Mouse (Mus musculus) left cerebral cortex, postnatal 10 days (tissue): ENCODE data around the gene Mfng. TPM values are rescaled to one million over a fixed set of nuclear protein-coding genes. Genes with fewer than 3 reads are reported as not detected.

Experiments
- DNase-seq, 2 experiments: peaks; one replicate each; pipeline ENCODE4 v3.0.0; 2021 to 2022; ENCODE audit warnings: low spot score in 2 of 2, mixed read lengths in 1 of 2; ENCODE audit errors: extremely low spot score in 1 of 2
- intact Hi-C: fragments of 180-260 bp; cut with DNase I; formaldehyde crosslinking; loops from one replicate; pipeline ENCODE4 v1.15.1; 2025
- total RNA-seq, 2 experiments: library from RNA; stranded (reverse); gene quantifications; 2 replicates each; pipeline ENCODE4 v1.2.3; 2021

Gene Mfng
- 1 to 10 TPM; 6.7 to 7.6 TPM for total RNA-seq

DNA sequence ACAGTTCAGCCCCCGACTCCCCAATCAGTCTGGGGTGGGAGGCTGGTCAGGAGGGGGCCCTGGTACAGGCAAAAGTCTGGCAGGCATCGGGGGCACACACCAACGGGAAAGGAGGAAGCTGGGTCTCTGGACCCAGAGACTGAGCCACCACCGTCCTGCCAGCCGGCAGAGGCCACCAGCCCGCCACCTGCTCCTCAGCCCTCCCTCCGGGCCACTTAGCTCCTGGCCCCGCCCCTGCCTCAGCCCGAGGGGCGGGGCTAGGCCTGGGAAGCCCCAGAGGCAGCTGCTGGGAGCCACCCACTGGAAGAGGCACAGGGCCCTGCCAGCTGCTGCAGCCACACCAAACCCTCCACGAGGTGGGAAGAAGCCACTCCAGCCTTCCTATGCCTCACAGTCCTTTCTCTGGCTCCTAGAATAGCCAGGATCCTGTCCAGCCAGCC lies at the start of gene Mfng:
Gene Mfng (minus strand): TSS at position 186 of the 440 bp plus-strand sequence.
- DNase-seq: peak in 1 of 2 experiments; percentile 87
- intact Hi-C loops: no loop called here

DNA sequence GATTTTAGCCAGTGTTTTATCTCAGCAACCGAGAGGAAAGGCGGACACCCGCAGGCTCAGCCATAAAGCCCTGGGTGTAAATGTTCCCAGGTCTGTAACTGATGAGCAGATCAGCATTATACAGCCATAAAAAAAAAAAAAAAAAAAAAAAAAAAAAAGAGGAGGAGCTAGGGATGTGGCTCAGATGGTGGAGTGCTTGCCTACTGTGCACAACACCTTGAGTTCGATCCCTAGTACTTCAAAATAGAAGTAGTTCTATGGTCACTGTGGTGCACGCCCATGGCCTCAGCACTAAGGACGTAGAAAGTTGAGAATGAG lies 42.8 kb upstream of the Mfng start:
- DNase-seq: no peak
- intact Hi-C loops: no loop called here

DNA sequence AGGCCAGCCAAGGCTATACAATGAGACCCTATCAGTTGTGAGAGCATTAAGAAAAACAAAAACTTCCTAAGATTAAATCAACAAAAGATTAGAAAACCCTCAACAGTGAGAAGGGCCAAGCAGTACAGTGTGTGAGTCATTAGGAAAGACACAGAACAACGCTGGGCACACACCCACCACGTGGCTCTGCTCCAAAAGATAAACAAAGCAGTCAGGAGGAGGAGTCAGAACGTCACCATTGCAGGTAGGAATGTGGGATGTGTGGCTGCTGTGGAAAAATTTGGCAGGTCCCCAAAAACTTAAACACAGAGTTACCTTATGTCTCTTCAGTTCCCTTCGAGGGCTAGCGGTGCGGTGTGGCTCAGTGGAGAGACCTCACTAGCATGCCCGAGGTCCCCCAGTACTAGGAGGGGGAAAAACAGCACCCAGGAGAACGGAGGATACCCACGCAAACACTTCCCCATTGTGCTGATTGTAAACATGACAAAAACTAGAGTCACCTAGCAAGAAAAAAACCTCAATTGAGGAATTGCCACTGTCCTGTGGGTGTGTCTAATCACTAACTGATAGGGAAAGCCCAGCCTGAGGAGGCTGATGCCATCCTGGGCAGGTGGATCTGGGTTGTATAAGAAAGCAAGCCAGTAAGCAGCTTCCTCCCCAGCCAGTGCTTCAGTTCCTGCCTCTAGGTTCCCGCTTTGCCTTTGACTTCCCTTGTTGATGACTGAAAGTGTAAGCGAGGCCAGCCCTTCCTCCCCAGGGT lies 42.2 kb upstream of the Mfng start:
- intact Hi-C loops: no loop called here
- DNase-seq: no peak

DNA sequence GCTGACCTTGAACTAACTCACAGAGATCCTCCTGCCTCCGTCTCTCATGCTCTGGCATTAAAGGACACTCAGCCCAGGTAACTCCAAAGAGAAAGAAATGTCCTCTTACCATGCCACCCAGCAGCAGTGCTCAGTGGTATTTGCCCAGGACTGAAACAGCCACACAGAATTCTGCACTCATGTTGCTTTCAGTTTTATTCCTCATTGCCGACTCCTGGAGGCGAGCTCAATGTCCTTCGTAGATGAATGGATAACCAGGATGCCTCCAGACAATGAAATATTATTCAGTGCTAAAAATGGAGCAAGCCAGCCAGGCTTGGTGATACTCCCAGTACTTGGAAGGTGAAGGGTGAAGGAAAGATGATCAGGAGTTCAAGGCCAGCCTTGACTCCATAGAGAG lies 40.3 kb upstream of the Mfng start:
- intact Hi-C loops: no loop called here
- DNase-seq: no peak

DNA sequence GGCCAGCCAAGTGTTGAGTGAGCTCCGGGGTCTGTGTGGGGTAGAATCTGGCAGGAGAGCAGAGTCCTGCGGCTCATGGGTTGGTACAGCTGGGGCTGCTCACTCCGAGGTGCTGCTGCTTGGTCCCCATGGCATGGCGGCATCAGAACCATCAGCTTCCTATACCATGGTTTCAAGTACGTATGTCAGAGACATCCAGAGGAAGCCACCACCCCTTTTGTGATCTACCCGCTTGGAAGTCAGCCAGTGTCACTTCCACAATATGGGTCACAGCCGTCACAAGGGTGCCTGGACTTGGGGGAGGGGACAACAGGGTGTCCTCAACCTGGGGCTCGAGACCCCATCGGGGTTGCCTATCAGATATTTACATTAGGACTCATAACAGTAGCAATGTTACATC lies 36.9 kb upstream of the Mfng start:
- intact Hi-C loops: no loop called here

DNA sequence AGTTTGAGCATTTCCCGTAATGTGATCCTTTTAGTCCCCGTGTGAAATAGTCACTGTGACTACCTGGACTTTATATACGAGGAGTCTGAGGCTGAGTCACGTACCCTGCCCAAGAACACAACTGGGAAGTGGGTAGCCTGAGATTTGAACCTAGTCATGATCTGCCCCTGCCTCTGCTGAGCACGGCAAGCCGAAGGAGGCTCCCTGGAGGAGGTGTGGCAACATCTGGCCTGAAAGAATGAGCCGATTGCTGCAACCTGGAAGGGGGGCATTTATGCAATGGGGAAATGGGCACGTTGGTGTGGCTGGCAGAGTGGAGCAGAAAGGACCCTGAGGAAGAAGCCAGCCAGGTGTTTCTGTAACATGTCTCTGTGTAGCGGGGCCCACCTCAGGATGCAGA lies 36.5 kb upstream of the Mfng start:
- no peak for DNase-seq
- intact Hi-C loops: no loop called here

More for the DNA sequence above, 36.9 kb upstream of the Mfng start:
- peak in 1 of 2 experiments; percentile 54 for DNase-seq

DNA sequence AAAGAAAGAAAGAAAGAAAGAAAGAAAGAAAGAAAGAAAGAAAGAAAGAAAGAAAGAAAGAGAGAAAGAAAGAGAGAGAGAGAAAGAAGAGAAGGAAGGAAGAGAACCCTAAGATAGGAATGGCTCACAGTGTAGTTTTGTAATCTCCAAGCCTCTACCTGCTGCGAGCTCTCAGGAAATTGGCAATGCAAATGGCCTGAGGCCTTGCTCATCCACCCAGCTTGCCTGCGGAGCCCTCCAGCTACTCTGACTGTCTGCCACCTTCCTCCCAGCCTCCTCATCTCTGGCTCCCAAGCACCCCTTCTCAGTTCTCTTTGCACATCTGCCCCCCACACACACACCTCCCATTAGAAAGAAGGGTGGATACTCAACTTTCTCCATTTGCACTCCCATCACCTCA lies 35.7 kb upstream of the Mfng start:
- intact Hi-C loops: no loop called here
- peak in 1 of 2 experiments; percentile 8 for DNase-seq

DNA sequence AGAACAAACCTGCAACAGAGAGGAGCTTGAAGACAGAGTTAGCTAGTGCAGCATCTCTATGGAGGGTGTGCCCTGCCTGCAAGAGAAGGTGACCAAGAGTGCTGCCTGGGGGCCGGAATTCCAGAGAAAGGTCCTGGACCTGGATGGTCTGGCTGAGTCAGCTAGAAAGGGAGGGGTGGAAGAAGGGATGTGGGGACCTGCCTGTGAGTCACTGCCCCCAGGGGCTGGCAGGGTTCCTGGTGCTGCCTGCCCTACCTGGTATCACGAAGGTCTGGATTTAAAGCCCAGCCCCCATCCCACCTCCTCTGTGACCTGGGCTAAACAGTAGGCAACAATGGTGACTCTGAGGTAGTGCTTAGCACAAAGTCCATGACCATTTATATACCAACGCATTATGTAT lies 33.9 kb upstream of the Mfng start:
- intact Hi-C loops: no loop called here
- DNase-seq: peak in 1 of 2 experiments; percentile 35

DNA sequence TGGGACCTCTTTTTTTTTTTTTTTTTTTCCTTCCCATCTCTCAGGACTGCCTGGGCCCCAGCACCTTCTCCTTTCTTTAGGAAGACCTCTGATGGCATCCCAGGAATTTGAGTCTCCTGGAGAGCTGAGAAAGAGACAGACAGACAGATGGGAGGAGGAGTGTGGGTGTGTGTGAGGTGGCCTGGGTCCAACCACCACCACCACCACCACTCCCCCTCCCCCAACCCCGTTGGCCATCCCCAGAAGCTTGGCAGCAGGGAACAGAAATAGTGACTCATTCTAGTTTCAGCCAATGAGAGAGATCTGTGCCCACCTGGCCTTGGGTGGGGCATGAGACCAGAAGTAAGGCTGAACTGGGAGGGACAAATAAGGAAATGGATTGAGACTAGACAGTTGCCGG lies 33.3 kb upstream of the Mfng start:
- peak in 1 of 2 experiments; percentile 41 for DNase-seq
- intact Hi-C loops: no loop called here

DNA sequence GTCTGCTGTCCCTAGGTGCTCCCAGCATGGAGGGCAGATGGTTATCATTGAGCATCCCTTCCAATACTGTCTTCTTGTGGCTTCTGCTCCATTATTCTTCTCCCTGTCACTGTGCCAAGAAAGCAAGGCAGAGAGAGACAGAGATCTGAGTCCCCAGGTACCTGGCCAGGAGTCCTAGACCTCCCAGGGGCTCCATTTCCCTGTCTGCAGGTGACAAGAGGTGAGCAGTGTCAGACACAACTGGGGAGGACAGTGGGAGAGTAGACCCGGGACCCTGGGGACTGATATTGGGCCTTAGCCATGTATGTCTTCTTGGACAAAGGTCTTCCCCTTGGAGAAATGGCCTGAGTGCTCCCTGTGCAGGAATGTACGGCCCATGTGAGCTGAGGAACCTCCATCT lies 32.1 kb upstream of the Mfng start:
- intact Hi-C loops: no loop called here
- DNase-seq: peak in 1 of 2 experiments; percentile 9

DNA sequence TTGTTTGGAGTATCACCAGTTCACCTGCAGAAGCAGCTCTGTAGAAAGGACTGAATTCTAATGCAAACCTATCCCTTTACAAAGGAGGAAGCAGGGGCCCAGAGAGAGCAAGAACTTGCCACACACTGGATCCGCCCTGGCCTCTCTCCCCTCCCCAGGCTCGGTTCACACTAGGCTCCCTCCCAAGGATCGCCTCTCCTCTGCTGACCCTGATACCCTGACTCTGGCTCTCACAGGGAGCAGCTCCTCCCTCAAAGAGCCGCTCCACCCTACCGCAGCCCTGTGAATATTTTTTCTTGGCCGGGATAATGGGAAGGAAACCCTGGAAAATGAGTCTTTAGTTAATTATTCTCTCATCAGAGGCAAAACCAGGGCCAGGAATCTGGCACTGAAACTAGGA lies 31.1 kb upstream of the Mfng start:
- intact Hi-C loops: no loop called here
- no peak for DNase-seq

DNA sequence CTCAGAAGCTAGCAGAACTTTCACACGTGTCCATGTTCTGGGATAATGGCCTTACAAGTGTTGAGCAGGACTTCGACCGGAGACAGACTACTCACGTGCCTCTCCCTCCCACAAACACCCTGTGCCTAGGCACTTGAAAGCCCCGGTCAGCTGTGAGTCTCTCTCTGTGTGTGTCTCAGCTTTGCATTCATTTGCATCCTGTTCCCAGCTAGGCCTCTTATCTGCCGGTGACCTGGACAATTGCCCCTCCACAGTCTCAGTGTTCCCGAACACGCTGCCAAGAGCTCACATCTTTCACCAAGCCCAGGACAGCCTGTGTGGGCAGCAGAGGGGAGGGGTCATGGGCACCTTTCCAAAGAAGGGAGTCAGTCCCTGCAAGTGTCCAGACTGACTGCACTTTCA lies 30.2 kb upstream of the Mfng start:
- intact Hi-C loops: no loop called here
- no peak for DNase-seq

DNA sequence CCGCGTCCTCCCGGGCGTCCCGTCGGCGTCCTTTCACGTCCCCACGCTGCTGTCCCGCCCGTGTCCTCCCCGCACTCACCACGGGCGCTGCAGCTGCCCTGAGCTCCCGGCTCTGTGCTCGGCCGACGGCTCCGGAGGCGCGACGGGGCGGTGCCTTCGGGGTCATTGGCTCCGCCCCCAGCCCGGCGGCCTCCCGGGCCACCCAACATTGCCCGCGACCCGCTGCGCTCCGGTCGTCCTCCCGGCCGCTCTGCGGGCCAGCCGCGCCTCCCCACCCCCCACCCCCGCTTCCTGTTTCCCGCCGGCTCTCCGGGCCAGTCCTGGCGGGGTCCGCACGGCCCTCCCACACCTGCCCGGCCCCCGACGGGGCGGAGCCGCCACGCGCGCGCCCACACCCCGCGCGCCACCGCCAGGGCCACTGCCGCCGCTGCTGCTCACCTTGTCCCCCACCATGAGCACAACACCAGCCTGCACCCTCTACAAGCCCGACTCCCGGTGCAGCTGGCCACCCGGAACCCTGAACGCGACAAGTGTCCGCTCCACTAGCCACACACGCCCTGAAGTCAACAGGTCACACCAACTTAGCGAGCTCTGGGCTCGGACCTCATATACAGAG lies 29.6 kb upstream of the Mfng start, which contains the start of gene Card10:
Gene Card10 (minus strand): TSS at position 267 of the 616 bp plus-strand sequence.
- intact Hi-C loops: no loop called here
- peak in 1 of 2 experiments; percentile 72 for DNase-seq

DNA sequence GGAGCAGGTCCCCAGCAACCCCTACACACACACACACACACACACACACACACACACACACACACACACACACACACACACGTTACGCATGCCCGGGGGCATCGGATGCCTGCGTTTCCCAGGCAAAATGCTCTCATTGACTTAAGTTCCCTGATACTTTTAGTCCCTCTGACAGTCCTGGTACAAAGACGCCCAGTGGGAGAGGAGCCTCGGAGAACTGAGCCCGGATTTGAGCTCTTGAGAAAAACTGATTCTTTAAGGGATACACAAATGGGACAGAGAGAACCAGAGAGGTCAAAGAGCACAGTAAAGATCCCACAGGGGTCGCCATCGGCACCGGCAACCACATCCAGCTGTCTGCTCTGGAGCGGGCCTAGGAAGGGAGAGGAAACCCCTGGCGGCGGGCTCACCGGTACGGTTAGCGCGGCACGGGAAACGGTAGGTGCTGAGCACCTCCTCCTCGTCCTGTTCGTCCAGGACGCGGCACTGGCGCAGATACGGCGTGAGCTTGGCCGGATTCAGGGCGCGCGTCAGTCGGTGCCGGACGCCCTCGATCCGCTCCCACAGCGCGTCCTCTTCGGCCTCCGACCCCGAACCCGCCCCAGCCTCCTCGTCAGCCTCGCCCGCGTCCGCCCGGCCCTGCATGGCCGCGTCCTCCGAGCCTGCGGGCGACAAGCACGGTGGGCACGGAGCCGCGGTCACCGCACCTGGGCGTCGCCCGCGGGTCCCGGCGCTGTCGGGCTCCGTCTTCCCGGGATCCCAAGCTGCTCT lies 28.9 kb upstream of the Mfng start:
- intact Hi-C loops: no loop called here
- DNase-seq: peak in 1 of 2 experiments; percentile 63

DNA sequence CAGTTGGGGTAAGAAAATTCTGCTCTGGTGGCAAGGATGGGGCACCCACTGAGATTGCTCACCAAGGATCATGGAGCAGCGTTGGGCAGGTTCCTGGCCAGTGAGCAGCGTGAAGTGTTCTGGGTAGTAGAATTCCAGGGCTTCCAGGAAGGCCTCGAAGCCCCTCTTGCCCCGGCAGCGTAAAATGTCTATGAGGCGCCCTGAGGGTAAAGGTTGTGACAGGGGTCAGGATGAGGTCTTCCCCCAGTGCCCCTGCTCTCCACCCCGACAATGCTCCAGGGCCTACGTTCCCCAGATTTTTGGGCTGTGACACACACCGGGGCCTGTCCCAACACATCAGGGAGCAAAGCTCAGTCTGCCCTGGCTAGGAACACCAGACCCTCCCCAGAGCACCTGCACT lies 28.3 kb upstream of the Mfng start:
- intact Hi-C loops: no loop called here
- DNase-seq: no peak

DNA sequence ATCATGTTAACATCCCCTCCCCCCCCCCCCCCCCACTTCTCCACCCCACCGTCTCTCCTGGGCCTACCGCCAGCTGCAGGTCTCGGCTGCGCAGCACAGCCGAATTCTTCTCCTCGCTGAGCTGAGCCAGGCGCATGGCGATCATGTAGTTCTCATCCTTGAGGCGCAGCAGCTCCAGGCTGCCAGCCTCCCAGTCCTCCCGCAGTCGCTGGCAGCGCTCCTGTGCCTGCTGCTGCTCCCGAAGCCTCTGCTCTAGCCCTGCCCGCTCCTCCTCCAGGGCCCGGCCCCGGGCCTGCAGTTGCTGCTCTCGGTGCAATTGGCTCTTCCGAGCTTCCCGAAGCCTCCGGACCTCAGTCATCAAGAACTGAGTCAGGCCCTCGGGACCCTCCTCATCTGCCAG lies 25.8 kb upstream of the Mfng start:
- peak in 1 of 2 experiments; percentile 56 for DNase-seq
- intact Hi-C loops: no loop called here

DNA sequence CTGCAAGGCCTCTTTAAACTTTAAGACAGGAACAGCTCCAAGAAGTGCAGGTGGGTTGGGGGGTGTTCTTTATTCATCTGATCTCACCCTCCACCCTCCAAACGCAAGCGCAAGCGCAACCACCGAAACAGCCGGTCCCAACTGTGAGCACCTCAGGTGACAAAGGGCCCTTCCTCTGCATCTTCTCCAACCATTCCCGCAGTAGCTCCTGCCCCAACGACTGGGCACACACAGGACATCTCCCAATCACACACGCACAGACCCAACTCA lies 23.7 kb upstream of the Mfng start:
- DNase-seq: no peak
- intact Hi-C loops: no loop called here

DNA sequence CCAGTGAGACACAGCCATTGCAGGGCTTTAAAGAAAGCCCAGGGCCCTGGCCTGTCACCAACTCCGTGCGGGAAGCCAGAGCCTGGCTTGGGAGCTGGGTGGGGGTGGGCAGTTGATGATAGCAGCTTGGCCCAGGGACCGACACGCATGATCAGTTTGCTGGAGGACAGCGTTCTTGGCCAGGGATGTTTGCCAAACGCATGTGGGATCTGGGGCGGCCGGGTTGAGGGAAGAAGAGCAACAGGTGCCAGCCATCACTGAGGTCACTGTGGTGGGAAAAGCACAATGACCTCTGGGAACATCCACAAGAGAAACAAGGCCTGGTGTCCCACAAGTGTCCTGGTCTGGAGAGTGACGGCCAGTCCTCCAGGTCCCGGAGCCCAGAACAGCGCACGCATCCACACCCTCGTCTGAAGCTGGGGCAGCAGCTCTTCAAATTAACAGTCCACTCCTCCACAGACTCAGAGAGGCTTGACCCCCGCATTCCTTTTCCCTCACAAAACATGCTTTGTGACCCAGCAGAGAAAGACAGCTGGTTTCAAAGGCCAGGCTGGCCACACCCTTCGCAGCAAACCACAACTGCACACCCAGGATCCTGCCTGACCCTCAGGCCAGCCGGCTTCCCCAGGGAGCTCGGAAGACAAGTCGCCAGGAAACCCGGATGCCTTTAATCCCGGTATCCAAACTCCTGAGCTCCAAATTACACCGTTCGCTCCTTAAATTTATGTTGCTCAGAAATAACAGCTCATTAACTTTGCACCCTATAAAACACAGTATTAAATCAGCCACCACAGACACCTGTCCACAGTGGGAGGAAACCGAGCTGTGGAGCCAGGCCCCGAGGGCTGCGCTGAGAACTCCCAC lies 23.2 kb upstream of the Mfng start:
- intact Hi-C loops: no loop called here
- peak in 1 of 2 experiments; percentile 70 for DNase-seq

DNA sequence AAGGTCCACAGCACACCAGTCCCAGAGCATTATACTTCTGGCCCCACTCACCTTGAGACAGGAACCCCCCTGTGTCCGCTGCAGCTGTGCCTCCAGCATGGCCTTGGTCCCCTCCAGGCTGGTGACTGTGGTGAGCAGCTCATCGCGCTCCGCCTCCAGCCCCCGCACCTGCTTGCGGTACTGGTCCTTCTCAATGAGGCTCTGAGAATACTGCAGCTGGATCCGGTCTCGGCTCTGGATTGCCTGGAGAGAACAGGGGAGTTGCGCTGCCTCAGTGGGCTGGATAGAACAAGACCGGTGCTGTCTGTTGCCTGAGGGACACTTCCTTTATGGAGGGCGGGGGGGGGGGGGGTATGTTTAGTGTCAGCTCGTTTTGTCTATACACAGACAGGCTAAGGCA lies 17.7 kb upstream of the Mfng start:
- DNase-seq: no peak

More for the DNA sequence above, 17.7 kb upstream of the Mfng start:
- intact Hi-C loops: no loop called here
